Mouse (Mus musculus) lung, embryonic 14.5 days (tissue): Measurements from ENCODE around the gene Tom1l2. TPM values are rescaled to one million over a fixed set of nuclear protein-coding genes. Genes with fewer than 3 reads are reported as not detected.

Experiments used
- ATAC-seq: fragments of 200-750 bp; cut with Nextera tagmentation; 2 replicates; pipeline ENCODE4 v1.8.0; 2017; ENCODE audit warnings: mild to moderate bottlenecking, moderate TSS enrichment, moderate library complexity; ENCODE audit not compliant: insufficient read depth
- DNase-seq: peaks from one replicate; pipeline ENCODE4 v3.0.0-alpha.2; 2015
- H3K27ac ChIP-seq: fragments of 300-500 bp; sonication (generic); 2 replicates; pipeline ENCODE4 v1.5.1; 2014; ENCODE audit warnings: low read depth, mild to moderate bottlenecking, moderate library complexity
- H3K27me3 ChIP-seq: fragments of 300-500 bp; sonication (generic); 2 replicates; pipeline ENCODE4 v1.6.1; 2014; ENCODE audit warnings: low read length, control low read depth; ENCODE audit not compliant: insufficient read depth
- H3K36me3 ChIP-seq: fragments of 300-500 bp; sonication (generic); 2 replicates; pipeline ENCODE4 v1.6.1; 2014; ENCODE audit warnings: control low read depth; ENCODE audit not compliant: insufficient read depth
- H3K4me1 ChIP-seq: fragments of 300-500 bp; sonication (generic); 2 replicates; pipeline ENCODE4 v1.6.1; 2014; ENCODE audit warnings: antibody characterized with exemption, control low read depth; ENCODE audit not compliant: insufficient read depth
- H3K4me2 ChIP-seq: fragments of 300-500 bp; sonication (generic); 2 replicates; pipeline ENCODE4 v1.6.1; 2014; ENCODE audit warnings: mild to moderate bottlenecking
- H3K4me3 ChIP-seq: fragments of 300-500 bp; sonication (generic); 2 replicates; pipeline ENCODE4 v1.5.1; 2014; ENCODE audit warnings: low read depth, low read length
- H3K9ac ChIP-seq: fragments of 300-500 bp; sonication (generic); 2 replicates; pipeline ENCODE4 v1.6.1; 2014
- H3K9me3 ChIP-seq: fragments of 300-500 bp; sonication (generic); 2 replicates; pipeline ENCODE4 v1.6.1; 2016; ENCODE audit warnings: low read depth, low read length, control low read depth
- CTCF ChIP-seq: IDR thresholded peaks from 2 replicates; pipeline ENCODE4 v1.5.1; 2016; ENCODE audit warnings: antibody characterized with exemption, low read depth
- whole genome bisulfite sequencing: fragments of 180-500 bp; shearing (Covaris S2); extraction: QIAGEN DNeasy Blood & Tissue Kit; methylation state at CpG from one replicate; pipeline ENCODE4 v1.1.7; 2014; 5-methylcytosine and 5-hydroxymethylcytosine counted together
- polyA plus RNA-seq: library from polyadenylated mRNA; unstranded; fragments of >200 nt; fragmentation: Nextera tagmentation; extraction: Ambion mirVana; gene quantifications from 2 replicates; pipeline ENCODE4 v1.2.1, GENCODE M21; 2014

Gene Tom1l2
- polyA plus RNA-seq, 1 experiment from 2014 or later: 20.6 TPM

DNA sequence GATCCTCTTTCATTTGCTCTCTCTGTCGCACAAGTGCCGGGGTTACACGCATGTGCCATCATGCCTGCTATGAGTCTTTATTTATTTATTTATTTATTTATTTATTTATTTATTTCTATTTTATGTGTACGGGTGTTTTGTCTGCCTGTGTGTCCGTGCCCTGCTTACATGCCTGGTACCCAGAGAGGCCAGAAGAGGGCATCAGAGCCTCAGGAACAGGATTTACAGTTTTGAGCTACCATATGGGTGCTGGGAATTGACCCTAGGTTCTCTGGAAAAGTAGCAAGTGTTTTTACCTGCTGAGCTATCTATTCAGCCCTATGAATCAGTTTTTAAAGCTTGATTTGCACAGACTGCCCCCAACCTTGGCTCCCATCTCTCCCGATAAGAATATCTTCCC, 30.8 kb upstream of the Tom1l2 start:
- WGBS: 79% methylated on average over 6 of the region's 6 CpGs
- H3K36me3 ChIP-seq: no peaks in the 10 kb centered on the region
- H3K27ac ChIP-seq: no peak overlapping the region
- no peaks in the 10 kb centered on the region for H3K9me3 ChIP-seq
- no peaks in the 10 kb centered on the region for H3K27me3 ChIP-seq
- no peak overlapping the region for H3K9ac ChIP-seq
- no peak for TF ChIP-seq CTCF
- no peak for DNase-seq
- no peak for ATAC-seq
- no peak overlapping the region for H3K4me2 ChIP-seq
- no peak overlapping the region for H3K4me3 ChIP-seq
- H3K4me1 ChIP-seq: no peaks in the 10 kb centered on the region

DNA sequence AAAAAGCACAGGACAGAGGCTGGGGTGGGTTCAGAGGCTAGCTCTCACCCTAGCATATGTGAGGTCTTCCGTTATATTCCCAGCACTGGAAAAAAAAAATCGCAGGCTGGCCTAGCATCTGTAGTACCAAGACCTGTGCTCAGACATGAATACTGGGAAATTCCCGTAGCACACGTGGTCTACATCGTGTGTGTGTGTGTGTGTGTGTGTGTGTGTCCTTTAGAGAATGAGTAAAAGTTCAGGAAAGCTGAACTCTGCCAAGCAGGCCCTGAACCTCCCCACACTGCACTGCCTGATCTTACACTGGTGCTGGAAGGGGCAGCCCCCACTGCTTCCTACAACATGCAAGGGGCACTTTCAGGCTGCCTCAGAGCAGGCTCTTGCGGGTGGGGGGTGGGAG, 21.8 kb upstream of the Tom1l2 start:
- DNase-seq: no peak
- Histone ChIP-seq H3K9me3 (no peaks in the 10 kb centered on the region), H3K27ac (no peak overlapping the region), H3K27me3 (no peaks in the 10 kb centered on the region), H3K9ac (no peak overlapping the region), H3K4me1 (no peaks in the 10 kb centered on the region), H3K4me3 (no peak overlapping the region), H3K4me2 (no peak overlapping the region), H3K36me3 (no peaks in the 10 kb centered on the region)
- no peak for ATAC-seq
- 76% methylated on average over 6 of the region's 6 CpGs for WGBS
- TF ChIP-seq CTCF: no peak

DNA sequence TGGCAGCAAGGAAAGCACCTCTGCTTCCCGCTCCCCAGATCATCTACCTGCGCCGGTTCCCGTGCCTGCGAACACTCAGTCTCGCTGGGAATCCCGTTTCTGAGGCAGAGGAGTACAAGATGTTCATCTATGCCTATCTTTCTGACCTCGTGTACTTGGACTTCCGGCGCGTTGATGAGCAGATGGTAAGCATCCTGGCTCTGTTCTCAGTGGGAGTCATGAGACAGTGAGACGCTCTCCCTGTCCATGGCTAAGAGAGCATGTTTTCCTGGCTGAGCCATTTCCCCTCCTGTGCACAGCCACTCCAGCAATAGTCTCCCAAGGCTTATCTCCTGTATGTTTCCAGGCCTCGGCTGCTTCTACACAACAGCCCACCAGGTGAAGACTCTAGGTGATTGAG, 17.7 kb upstream of the Tom1l2 start:
- Histone ChIP-seq H3K4me3 (no peak overlapping the region), H3K4me2 (no peak overlapping the region), H3K9me3 (no peaks in the 10 kb centered on the region), H3K9ac (no peak overlapping the region), H3K27me3 (no peaks in the 10 kb centered on the region), H3K4me1 (0 out of 2 replicates have a peak, but pooled peaks cover 6% of the 10 kb centered on the region), H3K27ac (no peak overlapping the region), H3K36me3 (no peaks in the 10 kb centered on the region)
- ATAC-seq (no peak), DNase-seq (no peak)
- no peak for TF ChIP-seq CTCF
- WGBS: 77% methylated on average over 13 of the region's 13 CpGs

DNA sequence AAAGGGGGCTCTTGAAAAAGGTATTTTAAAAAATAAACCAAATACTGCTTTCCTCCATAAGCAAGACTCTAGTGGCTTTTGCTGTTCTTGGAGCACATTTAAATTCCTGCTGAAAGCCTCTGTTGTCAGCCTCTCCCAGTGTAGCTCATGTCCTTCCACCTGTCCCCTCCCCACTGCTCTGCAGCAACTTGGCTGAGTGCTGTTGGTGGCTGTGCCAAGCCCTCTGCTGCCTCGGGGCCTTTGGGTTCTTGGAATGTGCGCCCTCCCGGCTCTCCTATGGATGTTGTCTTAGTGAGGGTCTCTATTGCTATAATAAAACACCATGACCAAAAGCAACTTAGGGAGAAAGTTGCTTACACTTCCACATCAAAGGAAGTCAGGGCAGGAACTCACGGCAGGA, 16.7 kb upstream of the Tom1l2 start:
- Histone ChIP-seq H3K4me1 (0 out of 2 replicates have a peak, but pooled peaks cover 6% of the 10 kb centered on the region), H3K4me3 (no peak overlapping the region), H3K9ac (no peak overlapping the region), H3K9me3 (no peaks in the 10 kb centered on the region), H3K4me2 (no peak overlapping the region), H3K27me3 (no peaks in the 10 kb centered on the region), H3K27ac (no peak overlapping the region), H3K36me3 (no peaks in the 10 kb centered on the region)
- no peak for TF ChIP-seq CTCF
- 68% methylated on average over 4 of the region's 4 CpGs for WGBS
- ATAC-seq: no peak
- DNase-seq: no peak

DNA sequence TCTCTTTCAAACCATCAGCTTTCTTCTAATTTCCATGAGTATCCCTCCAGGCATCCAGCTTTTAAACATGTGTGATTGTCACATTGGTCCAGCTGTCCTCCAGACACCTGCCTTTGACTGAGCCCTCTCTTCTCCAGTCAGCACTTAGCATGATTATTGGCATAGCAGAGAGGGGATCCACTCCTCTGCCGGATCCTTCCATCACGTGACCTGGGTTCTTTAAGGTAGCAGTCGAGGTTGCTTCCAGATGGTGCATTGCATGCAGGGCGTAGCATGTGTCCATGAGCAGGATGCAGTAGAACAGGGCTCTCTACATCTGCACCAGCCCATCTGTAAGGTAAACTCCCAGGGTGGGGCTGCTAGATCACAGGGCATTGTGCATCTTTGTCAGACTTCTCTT, 16.2 kb upstream of the Tom1l2 start:
- DNase-seq (no peak), ATAC-seq (no peak)
- H3K36me3 ChIP-seq: no peaks in the 10 kb centered on the region
- no peaks in the 10 kb centered on the region for H3K9me3 ChIP-seq
- H3K4me1 ChIP-seq: 0 out of 2 replicates have a peak, but pooled peaks cover 6% of the 10 kb centered on the region
- no peak overlapping the region for H3K4me2 ChIP-seq
- H3K27ac ChIP-seq: no peak overlapping the region
- no peak for TF ChIP-seq CTCF
- no peak overlapping the region for H3K4me3 ChIP-seq
- H3K27me3 ChIP-seq: no peaks in the 10 kb centered on the region
- no peak overlapping the region for H3K9ac ChIP-seq
- 67% methylated on average over 4 of the region's 4 CpGs for WGBS

DNA sequence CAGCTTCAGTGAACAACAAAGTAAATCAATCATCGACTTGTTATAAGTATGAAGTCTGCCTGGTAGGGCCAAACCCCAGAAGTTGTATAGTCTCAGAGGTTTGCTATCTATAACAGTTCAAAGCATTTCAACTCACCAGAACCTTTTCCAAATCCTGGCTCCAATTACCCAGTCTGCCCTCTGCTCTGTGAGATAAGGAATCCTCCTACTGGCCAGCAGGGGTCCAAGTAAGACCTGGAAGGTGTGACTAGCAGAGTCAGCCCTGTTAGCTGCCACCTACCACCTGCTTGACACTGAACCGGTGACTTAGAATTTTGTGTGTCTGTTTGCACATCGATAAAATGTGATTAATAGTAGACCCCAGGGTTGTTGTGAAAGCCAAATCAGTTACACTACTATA, 14.6 kb upstream of the Tom1l2 start:
- DNase-seq: peak; percentile 12
- Histone ChIP-seq H3K4me3 (no peak overlapping the region), H3K27me3 (no peaks in the 10 kb centered on the region), H3K4me1 (0 out of 2 replicates have a peak, but pooled peaks cover 6% of the 10 kb centered on the region), H3K4me2 (no peak overlapping the region), H3K9ac (no peak overlapping the region), H3K27ac (no peak overlapping the region), H3K36me3 (no peaks in the 10 kb centered on the region), H3K9me3 (no peaks in the 10 kb centered on the region)
- no peak for ATAC-seq
- WGBS: 38% methylated on average over 3 of the region's 3 CpGs
- peak; percentile 32; the same call in 1 of the 2 replicates for TF ChIP-seq CTCF

DNA sequence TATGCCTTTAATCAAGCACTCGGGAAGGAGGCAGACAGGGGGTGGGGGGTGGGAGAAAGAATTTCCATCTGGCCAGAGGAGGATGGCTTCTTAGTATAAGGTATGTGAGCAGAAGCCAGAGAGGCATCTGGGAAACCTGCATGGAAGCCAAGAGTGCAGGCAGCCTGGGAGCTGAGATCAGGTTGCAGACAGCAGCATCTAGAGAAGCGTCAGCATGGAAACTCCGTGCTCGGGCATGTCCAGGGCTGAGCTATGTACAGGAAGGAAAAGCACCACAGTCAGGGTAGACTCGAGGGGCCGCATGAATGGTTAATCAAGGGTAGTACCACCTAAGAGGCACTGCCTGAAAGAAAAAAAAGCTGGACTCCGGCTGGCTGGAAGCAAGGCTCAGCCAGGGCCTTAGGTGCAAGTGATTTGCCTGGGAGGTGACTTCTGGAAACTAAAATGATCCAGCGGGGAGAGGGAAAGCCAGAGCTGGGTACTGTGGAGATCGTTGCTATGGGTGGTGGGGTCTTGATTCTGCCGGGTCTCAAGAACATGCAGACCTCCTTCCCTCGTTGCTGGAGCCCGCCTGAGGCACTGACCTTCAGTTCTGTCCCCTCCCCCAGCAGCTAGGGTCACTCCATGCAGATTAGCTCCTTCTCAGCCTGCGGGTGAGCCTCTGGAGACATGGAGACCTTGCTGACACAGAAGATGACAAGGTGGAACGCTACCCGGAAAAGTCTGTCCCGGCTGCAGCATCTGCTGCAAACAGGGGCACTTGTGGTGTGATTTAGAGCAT, 13.7 kb upstream of the Tom1l2 start:
- WGBS: 16% methylated on average over 16 of the region's 16 CpGs

More for the DNA sequence above, 13.7 kb upstream of the Tom1l2 start:
- Histone ChIP-seq H3K9ac (no peak overlapping the region), H3K27ac (peak overlapping the region; percentile 6; the same call in 1 of the 2 replicates), H3K36me3 (no peaks in the 10 kb centered on the region), H3K4me2 (no peak overlapping the region), H3K9me3 (no peaks in the 10 kb centered on the region), H3K27me3 (no peaks in the 10 kb centered on the region), H3K4me3 (no peak overlapping the region), H3K4me1 (0 out of 2 replicates have a peak, but pooled peaks cover 6% of the 10 kb centered on the region)
- DNase-seq: peak; percentile 44
- 0 out of 2 replicates have a peak, but pooled peaks have one; percentile 66 for ATAC-seq
- no peak for TF ChIP-seq CTCF
